Comparison of ENCODE assay signal across 8 mouse cellular contexts in genomic region chr10:67115115-67115514, GRCm38 (mm10). TPM values are rescaled to one million over a fixed set of nuclear protein-coding genes. Genes with fewer than 3 reads are reported as not detected.
DNase-seq lines count a peak whose midpoint lies in the region; ATAC-seq and TF ChIP-seq lines count a peak whose summit lies in the region.

No protein-coding gene starts in this region.

- no peak for ATAC-seq in hindbrain, postnatal 0 days
- no peak for ATAC-seq in stomach, embryonic 16.5 days (ENCODE audit: insufficient read depth, low FRiP score)
- no peak for ATAC-seq in inflammation-experienced regulatory T-cells, adult 6 months

- no peaks in the 10 kb centered on the region for H3K27me3 ChIP-seq in hindbrain, postnatal 0 days (ENCODE audit: insufficient read depth, low read length)
- H3K27me3 ChIP-seq in stomach, embryonic 16.5 days (ENCODE audit: control insufficient read depth, insufficient read depth, low read length) = no peaks in the 10 kb centered on the region

- no peak overlapping the region for H3K4me2 ChIP-seq in hindbrain, postnatal 0 days (ENCODE audit: low read depth, low read length)
- no peak overlapping the region for H3K4me2 ChIP-seq in stomach, embryonic 16.5 days (ENCODE audit: low read depth, low read length)

- H3K27ac ChIP-seq in hindbrain, postnatal 0 days = peak overlapping the region; percentile 58; the same call in 1 of the 2 replicates
- peak overlapping the region; percentile 55 for H3K27ac ChIP-seq in stomach, embryonic 16.5 days (ENCODE audit: low read length)

- H3K4me3 ChIP-seq in hindbrain, postnatal 0 days (ENCODE audit: low read length) = no peak overlapping the region
- H3K4me3 ChIP-seq in stomach, embryonic 16.5 days (replicated peaks; ENCODE audit: low read length) = no peak overlapping the region

- WGBS in hindbrain, postnatal 0 days = 13% methylated on average over 6 of the region's 6 CpGs
- WGBS in stomach, embryonic 16.5 days = 19% methylated on average over 6 of the region's 6 CpGs

- no peaks in the 10 kb centered on the region for H3K36me3 ChIP-seq in hindbrain, postnatal 0 days (ENCODE audit: insufficient read depth, low read length)
- H3K36me3 ChIP-seq in stomach, embryonic 16.5 days (ENCODE audit: control insufficient read depth, insufficient read depth, low read length) = no peaks in the 10 kb centered on the region

- no peak for TF ChIP-seq CTCF in hindbrain, postnatal 0 days (IDR thresholded peaks at IDR 0.05; ENCODE audit: low read depth)

- no peak overlapping the region for H3K9ac ChIP-seq in hindbrain, postnatal 0 days (replicated peaks; ENCODE audit: low read length)
- H3K9ac ChIP-seq in stomach, embryonic 16.5 days (ENCODE audit: low read length) = no peak overlapping the region

- peak; percentile 36 for DNase-seq in embryo, embryonic 10.5 days (ENCODE audit: low spot score)
- DNase-seq in embryo, embryonic 11 days = no peak
- peak; percentile 51 for DNase-seq in right cerebral cortex, adult 2 months (ENCODE audit: low spot score in 2 of 2)
- DNase-seq in right cerebral cortex, postnatal 14 days = no peak
- peak; percentile 37 for DNase-seq in hindbrain, postnatal 0 days (ENCODE audit: low spot score)
- no peak for DNase-seq in adrenal gland, adult 2 months

- no peaks in the 10 kb centered on the region for H3K9me3 ChIP-seq in hindbrain, postnatal 0 days (ENCODE audit: low read length)
- H3K9me3 ChIP-seq in stomach, embryonic 16.5 days (replicated peaks; ENCODE audit: control insufficient read depth, low read length) = no peaks in the 10 kb centered on the region

- peaks cover 2% of the 10 kb centered on the region; the same call in 1 of the 2 replicates for H3K4me1 ChIP-seq in hindbrain, postnatal 0 days (ENCODE audit: insufficient read depth, low read length)
- peaks cover 16% of the 10 kb centered on the region for H3K4me1 ChIP-seq in stomach, embryonic 16.5 days (ENCODE audit: control insufficient read depth, insufficient read depth, low read length)

RNA-seq across cellular contexts. Expression of gene Reep3, which starts 18.4 kb away (rescaled TPM):
- 33.9 and 35.5 TPM in 2 replicates for total RNA-seq in hindbrain, postnatal 0 days (2014; rRNA removed)
- 36.2 and 37.5 TPM in 2 replicates for polyA plus RNA-seq in hindbrain, postnatal 0 days (2015; fragmentation: Nextera tagmentation; extraction: Ambion mirVana)
- 44.0 and 52.0 TPM in 2 replicates for polyA plus RNA-seq in stomach, embryonic 16.5 days (2015; fragmentation: Nextera tagmentation; extraction: Ambion mirVana)
- total RNA-seq in adrenal gland, adult 2 months (2021) = 10 to 100 TPM; 42.5 to 44.6 TPM
- 7.1 and 8.9 TPM in 2 replicates for polyA plus RNA-seq in adrenal gland, adult 2 months (2012; rRNA removed)
- polyA plus RNA-seq in inflammation-experienced regulatory T-cells, adult 6 months (2017; shearing (Covaris generic)) = 10 to 100 TPM; 16.5 to 25.6 (median 19.6) TPM

RNA-seq across cellular contexts. Expression of gene Jmjd1c, which starts 19.2 kb away (rescaled TPM):
- 53.7 and 54.1 TPM in 2 replicates for total RNA-seq in hindbrain, postnatal 0 days (2014; rRNA removed)
- 45.4 and 45.6 TPM in 2 replicates for polyA plus RNA-seq in hindbrain, postnatal 0 days (2015; fragmentation: Nextera tagmentation; extraction: Ambion mirVana)
- 26.7 and 30.3 TPM in 2 replicates for polyA plus RNA-seq in stomach, embryonic 16.5 days (2015; fragmentation: Nextera tagmentation; extraction: Ambion mirVana)
- total RNA-seq in adrenal gland, adult 2 months (2021) = 10 to 100 TPM; 45.0 to 53.7 TPM
- 15.9 and 18.1 TPM in 2 replicates for polyA plus RNA-seq in adrenal gland, adult 2 months (2012; rRNA removed)
- polyA plus RNA-seq in inflammation-experienced regulatory T-cells, adult 6 months (2017; shearing (Covaris generic)) = 10 to 100 TPM; 34.3 to 58.3 (median 45.7) TPM

Comparison
In these comparisons a context has a peak if more than half of its experiments do, and no peak if none do; other contexts are left out.
1. DNase-seq: peak in embryo, embryonic 10.5 days (single experiment), right cerebral cortex, adult 2 months (2 of 2) and hindbrain, postnatal 0 days (single experiment); none in embryo, embryonic 11 days (single experiment), right cerebral cortex, postnatal 14 days (single experiment) and adrenal gland, adult 2 months (single experiment).